24 mouse cellular contexts compared by ENCODE assay signal in the genomic region with DNA sequence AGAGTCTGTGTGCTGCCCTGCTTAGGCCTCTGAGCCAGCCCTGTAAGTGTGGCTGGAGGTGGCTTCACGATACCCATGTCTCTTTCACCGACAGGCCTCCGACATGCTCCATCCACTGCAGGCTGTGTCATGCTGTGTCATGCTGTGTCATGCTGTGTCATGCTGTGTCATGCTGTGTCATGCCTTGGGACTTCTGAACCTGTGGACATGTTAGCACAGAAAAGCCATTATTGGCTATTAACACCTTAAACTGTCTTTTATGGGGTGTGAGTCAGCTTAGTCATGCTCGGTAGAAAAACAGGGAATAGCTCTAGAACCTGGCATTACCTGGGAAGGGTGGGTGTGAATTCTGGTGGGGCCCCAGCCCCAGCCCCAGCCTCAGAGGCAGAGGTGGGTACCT.
DNase-seq lines count a peak whose midpoint lies in the region; ATAC-seq and TF ChIP-seq lines count a peak whose summit lies in the region.
"Had no signal": no experiment of that assay in that cellular context is flagged by ENCODE, and none has a peak within 500 bp of the region (broad histone marks: within the 10 kb centered on the region; RNA-seq: fewer than 3 reads in every experiment).

No protein-coding gene starts in this region.

- H3K27ac ChIP-seq in heart, embryonic 13.5 days (replicated peaks): peak overlapping the region; percentile 52
- peak overlapping the region; percentile 75 for H3K27ac ChIP-seq in left cerebral cortex, adult 2 months
- 0 out of 2 replicates have a peak overlapping the region, but pooled peaks have one; percentile 19 for H3K27ac ChIP-seq in midbrain, embryonic 13.5 days
- H3K27ac ChIP-seq in midbrain, embryonic 15.5 days: no peak overlapping the region
- 0 out of 2 replicates have a peak overlapping the region, but pooled peaks have one; percentile 33 for H3K27ac ChIP-seq in olfactory bulb, adult 2 months (ENCODE audit: insufficient read depth, low read depth, low read length)
- H3K27ac ChIP-seq: embryonic facial prominence, embryonic 10.5 days; embryonic facial prominence, embryonic 15.5 days; forebrain, embryonic 12.5 days; hindbrain, embryonic 14.5 days; liver, embryonic 12.5 days; macrophage had no signal

- H3K4me2 ChIP-seq in heart, embryonic 13.5 days: no peak overlapping the region
- no peak overlapping the region for H3K4me2 ChIP-seq in midbrain, embryonic 13.5 days (replicated peaks)
- no peak overlapping the region for H3K4me2 ChIP-seq in midbrain, embryonic 15.5 days
- H3K4me2 ChIP-seq: embryonic facial prominence, embryonic 15.5 days; forebrain, embryonic 12.5 days; hindbrain, embryonic 14.5 days; liver, embryonic 12.5 days had no signal

- intact Hi-C loops in left cerebral cortex, adult 2 months (cut with DNase I): loop anchor here (5.0 to 10.0 kb wide), 2 partner anchors 90 to 308 kb away; no protein-coding TSS in a partner anchor

- no peak for ATAC-seq in heart, embryonic 13.5 days (ENCODE audit: extremely low read depth, insufficient number of reproducible peaks, low FRiP score, low TSS enrichment)
- no peak for ATAC-seq in midbrain, embryonic 13.5 days
- no peak for ATAC-seq in midbrain, embryonic 15.5 days (replicated peaks)
- no peak for ATAC-seq in inflammation-experienced regulatory T-cells, adult 6 months
- ATAC-seq: activated CD4-positive, CD25-positive, alpha-beta regulatory T cell, adult 4 months; forebrain, postnatal 0 days; liver, embryonic 12.5 days; liver, postnatal 0 days had no signal

- H3K36me3 ChIP-seq in heart, embryonic 13.5 days: peaks cover 79% of the 10 kb centered on the region
- H3K36me3 ChIP-seq in midbrain, embryonic 13.5 days: peaks cover 27% of the 10 kb centered on the region
- peaks cover 11% of the 10 kb centered on the region; the same call in 1 of the 2 replicates for H3K36me3 ChIP-seq in midbrain, embryonic 15.5 days (replicated peaks)
- H3K36me3 ChIP-seq: forebrain, embryonic 12.5 days had no signal

- no peak for DNase-seq in heart, postnatal 4 days
- DNase-seq in left cerebral cortex, adult 2 months (ENCODE audit: extremely low spot score in 1 of 2, low spot score in 2 of 2): no peak
- no peak for DNase-seq in left cerebral cortex, adult 18-20 months (ENCODE audit: low spot score in 2 of 2)
- DNase-seq: adrenal gland, adult 2 months; adrenal gland, postnatal 36 days; forebrain, postnatal 0 days; kidney, adult 11 months; liver, postnatal 0 days; right cerebral cortex, adult 18-20 months; spleen, adult 18-20 months; thymus, adult 18-20 months; thymus, postnatal 25 days had no signal

- no peaks in the 10 kb centered on the region for H3K27me3 ChIP-seq in heart, embryonic 13.5 days (replicated peaks)
- no peaks in the 10 kb centered on the region for H3K27me3 ChIP-seq in midbrain, embryonic 13.5 days
- no peaks in the 10 kb centered on the region for H3K27me3 ChIP-seq in midbrain, embryonic 15.5 days (replicated peaks)
- H3K27me3 ChIP-seq: embryonic facial prominence, embryonic 15.5 days; forebrain, embryonic 12.5 days; liver, embryonic 12.5 days had no signal

- peaks cover 84% of the 10 kb centered on the region for H3K4me1 ChIP-seq in heart, embryonic 13.5 days
- H3K4me1 ChIP-seq in midbrain, embryonic 13.5 days (replicated peaks): no peaks in the 10 kb centered on the region; the same call in 1 of the 2 replicates
- peaks cover 5% of the 10 kb centered on the region; the same call in 1 of the 2 replicates for H3K4me1 ChIP-seq in midbrain, embryonic 15.5 days
- peaks cover 53% of the 10 kb centered on the region for H3K4me1 ChIP-seq in olfactory bulb, adult 2 months (ENCODE audit: control insufficient read depth, insufficient read depth, low read length)
- H3K4me1 ChIP-seq: forebrain, embryonic 12.5 days had no signal

- no peak for TF ChIP-seq POLR2A in olfactory bulb, adult 2 months (IDR thresholded peaks at IDR 0.05; ENCODE audit: insufficient read depth, low read depth, low read length)

- H3K9me3 ChIP-seq in heart, embryonic 13.5 days: no peaks in the 10 kb centered on the region
- H3K9me3 ChIP-seq in midbrain, embryonic 13.5 days: no peaks in the 10 kb centered on the region
- no peaks in the 10 kb centered on the region for H3K9me3 ChIP-seq in midbrain, embryonic 15.5 days
- H3K9me3 ChIP-seq: embryonic facial prominence, embryonic 10.5 days; embryonic facial prominence, embryonic 15.5 days; forebrain, embryonic 12.5 days; liver, embryonic 12.5 days had no signal

- H3K9ac ChIP-seq in heart, embryonic 13.5 days: peak overlapping the region; percentile 63; the same call in 1 of the 2 replicates
- H3K9ac ChIP-seq in midbrain, embryonic 13.5 days (replicated peaks): no peak overlapping the region; the same call in 1 of the 2 replicates
- H3K9ac ChIP-seq in midbrain, embryonic 15.5 days: no peak overlapping the region
- H3K9ac ChIP-seq: embryonic facial prominence, embryonic 15.5 days; forebrain, embryonic 12.5 days; forebrain, postnatal 0 days; hindbrain, embryonic 14.5 days; liver, embryonic 12.5 days; liver, postnatal 0 days had no signal

- 81% methylated on average over 4 of the region's 4 CpGs for WGBS in heart, embryonic 13.5 days
- WGBS in midbrain, embryonic 13.5 days: over 99% methylated on average over 4 of the region's 4 CpGs
- WGBS in midbrain, embryonic 15.5 days: 92% methylated on average over 4 of the region's 4 CpGs
- 79% methylated on average over 4 of the region's 4 CpGs for WGBS in olfactory bulb, adult 2 months

- TF ChIP-seq CTCF in left cerebral cortex, adult 2 months (IDR thresholded peaks at IDR 0.05): no peak
- no peak for TF ChIP-seq CTCF in olfactory bulb, adult 2 months (IDR thresholded peaks at IDR 0.05; ENCODE audit: insufficient read depth, low read depth, low read length)

- no peak overlapping the region for H3K4me3 ChIP-seq in heart, embryonic 13.5 days
- no peak overlapping the region for H3K4me3 ChIP-seq in left cerebral cortex, adult 2 months
- H3K4me3 ChIP-seq in midbrain, embryonic 13.5 days (replicated peaks): no peak overlapping the region
- H3K4me3 ChIP-seq in midbrain, embryonic 15.5 days: no peak overlapping the region
- H3K4me3 ChIP-seq in olfactory bulb, adult 2 months (ENCODE audit: insufficient read depth, low read depth, low read length): no peak overlapping the region
- H3K4me3 ChIP-seq: embryonic facial prominence, embryonic 10.5 days; embryonic facial prominence, embryonic 15.5 days; forebrain, embryonic 12.5 days; liver, embryonic 12.5 days had no signal
